Mouse (Mus musculus) right cerebral cortex, adult 18-20 months (tissue): ENCODE results near the gene Mindy2.
"Not testable (repeated sequence)": the region's sequence is repeated elsewhere in the genome, so short reads cannot be mapped to it uniquely, and the experiment has no call there.

Source experiments
- DNase-seq: peaks from one replicate; pipeline ENCODE4 v3.0.0; 2022; ENCODE audit warnings: mixed read lengths

Gene Mindy2

DNA sequence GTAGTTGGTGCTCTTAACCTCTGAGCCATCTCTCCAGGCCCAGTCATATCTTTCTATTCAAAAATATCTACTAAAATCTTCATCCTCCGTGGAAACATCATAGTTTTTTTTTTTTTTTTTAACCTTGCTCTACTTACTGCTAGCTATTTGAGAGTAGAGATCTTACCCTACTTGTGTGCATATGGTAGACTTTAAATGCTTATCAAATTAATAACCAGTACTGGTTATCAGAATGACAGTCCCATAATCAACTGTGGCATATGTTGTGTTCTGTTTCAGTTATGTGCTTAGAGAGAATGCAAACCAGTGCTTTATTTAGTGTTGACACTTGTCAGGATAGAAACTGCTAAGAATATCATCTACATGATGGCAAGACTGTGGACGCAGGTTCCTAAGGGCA, 78.9 kb downstream of the Mindy2 start:
- no peak for DNase-seq

- DNase-seq: no peak
Observed at GRCm38 (mm10) chr9:70570351-70570750, 86.6 kb downstream of the Mindy2 start.

DNA sequence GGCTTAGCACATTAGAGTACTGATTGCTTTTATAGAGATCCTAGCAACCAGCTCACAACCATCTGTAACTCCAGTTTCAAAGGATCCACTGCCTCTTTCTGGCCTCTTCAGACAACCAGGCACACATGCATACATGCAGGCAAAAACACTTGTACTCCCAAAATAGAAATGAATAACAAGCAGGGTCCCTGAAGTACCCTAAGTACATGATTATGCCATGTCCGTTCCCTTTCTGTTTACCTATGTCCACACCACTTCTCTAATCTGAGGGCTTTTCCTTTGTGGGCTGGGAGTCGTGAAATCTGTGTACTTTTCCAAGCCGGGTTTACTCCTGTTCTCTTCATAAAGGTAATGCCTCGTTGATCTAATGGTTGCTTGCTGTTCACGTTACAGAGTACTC, 89.3 kb downstream of the Mindy2 start:
- DNase-seq: no peak

DNA sequence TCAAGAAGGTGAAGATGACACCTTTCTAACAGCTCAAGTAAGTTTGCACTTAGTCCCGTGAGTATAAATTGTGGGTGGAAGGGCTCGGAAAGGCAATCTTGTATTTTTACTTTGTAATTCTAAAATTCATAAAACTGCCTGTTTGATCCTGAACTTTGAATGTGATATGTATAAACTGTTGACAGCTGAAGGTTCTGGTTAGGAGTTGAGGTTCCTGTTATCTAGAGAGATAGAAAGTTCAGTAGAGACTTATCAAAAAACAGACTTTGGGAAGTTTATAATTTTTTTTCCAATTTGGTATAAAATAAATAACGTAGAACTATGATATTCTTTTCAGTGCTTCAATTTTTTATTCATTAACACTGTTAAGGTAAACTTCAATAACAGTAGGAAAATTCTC, 94.1 kb downstream of the Mindy2 start:
- no peak for DNase-seq

DNA sequence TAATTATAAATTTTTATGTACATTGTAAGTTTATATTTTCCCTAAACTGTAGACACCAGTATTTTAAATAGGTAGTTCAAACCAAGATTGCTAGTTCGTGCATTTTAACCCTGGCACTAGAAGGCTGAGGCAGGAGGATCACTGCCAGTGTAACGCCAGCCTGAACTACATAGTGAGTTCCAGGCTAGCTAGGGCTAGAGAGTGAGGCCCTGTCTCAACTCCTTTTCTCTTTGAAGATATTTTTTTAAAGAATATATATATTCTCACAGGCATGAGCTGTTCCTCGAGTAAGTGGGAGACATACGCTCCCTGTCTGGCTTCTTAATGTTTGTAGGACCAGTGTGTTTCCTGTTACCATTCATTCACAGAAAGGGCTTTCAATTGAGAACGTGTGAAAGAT, 100.2 kb downstream of the Mindy2 start:
- DNase-seq: no peak

GRCm38 (mm10) chr9:70555431-70555830, 101.5 kb downstream of the Mindy2 start:
- DNase-seq: no peak

DNA sequence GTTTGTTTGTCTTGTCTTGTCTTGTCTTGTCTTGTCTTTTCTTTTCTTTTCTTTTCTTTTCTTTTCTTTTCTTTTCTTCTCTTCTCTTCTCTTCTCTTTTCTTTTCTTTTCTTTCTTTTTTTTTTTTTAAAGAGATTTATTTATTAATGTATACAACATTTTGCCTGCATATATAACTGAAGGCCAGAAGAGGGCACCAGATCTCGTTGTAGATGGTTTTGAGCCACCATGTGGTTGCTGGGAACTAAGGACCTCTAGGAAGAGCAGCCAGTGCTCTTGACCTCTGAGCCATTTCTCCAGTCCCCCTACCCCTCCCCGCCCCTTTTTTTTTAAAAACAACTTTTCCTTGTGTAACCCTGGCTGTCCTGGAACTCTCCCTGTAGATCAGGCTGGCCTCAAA, 104.7 kb downstream of the Mindy2 start:
- DNase-seq: not testable (repeated sequence)

DNA sequence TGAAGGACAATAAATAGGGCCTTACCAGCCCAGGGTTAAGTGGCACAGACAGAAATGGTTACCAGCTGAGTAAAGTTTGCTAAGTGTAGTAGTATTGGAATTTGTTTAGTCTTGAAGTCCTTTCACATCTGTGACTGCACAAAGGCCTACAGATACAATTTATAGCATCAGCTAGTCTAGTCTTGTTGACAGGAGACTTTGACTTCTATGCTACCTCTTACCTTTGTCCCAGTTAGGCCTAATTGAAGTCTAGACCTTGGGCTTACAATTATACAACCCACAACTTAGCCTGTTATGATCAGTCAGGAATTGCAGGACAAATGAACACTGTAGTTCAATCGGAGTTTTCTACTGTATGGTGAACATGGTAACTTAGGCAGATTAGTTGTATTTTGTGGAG, 105.5 kb downstream of the Mindy2 start:
- DNase-seq: no peak
